8 mouse cellular contexts compared by ENCODE assay signal in the genomic region with DNA sequence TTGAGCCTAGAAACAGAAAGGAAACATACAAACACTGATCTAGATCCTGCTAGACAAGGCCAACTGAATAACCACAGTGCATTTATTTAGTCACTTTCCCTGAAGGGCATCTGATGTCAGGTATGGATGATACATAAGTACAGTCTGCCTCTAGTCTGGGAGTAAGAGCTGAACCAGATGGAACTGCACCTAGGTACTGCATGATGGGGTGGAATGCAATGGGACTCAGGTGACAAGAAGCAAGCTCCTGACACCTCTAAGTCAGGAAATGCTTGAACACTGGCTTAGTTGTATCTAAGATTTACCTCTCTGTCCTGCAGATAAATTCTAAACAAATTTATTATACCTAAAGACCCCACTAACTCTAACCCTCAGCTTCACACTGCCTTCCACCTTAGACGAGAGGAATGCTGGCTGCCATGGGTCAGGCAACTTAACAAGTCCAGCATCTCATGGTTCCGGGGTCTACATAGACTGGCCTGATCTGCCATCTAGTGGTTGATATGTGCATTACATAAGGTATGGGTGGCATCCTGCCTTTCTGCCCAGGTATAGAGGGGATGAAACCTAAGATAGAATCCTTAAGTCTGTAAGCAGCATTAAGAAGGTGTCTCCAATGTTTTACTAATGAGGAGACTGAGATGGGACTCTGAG. TPM values are rescaled to one million over a fixed set of nuclear protein-coding genes. Genes with fewer than 3 reads are reported as not detected.
DNase-seq lines count a peak whose midpoint lies in the region; TF ChIP-seq lines count a peak whose summit lies in the region.

No protein-coding gene starts in this region.

- TF ChIP-seq CTCF in embryonic fibroblast, embryonic 13.5 days (IDR thresholded peaks at IDR 0.05; ENCODE audit: borderline replicate concordance, insufficient read depth, low read length): peak; percentile 44; the same call in 1 of the 2 replicates

- peaks cover 6% of the 10 kb centered on the region for H3K27me3 ChIP-seq in hindbrain, embryonic 10.5 days (ENCODE audit: insufficient read depth, poor library complexity, severe bottlenecking)

- 1% methylated on average over 2 of the region's 2 CpGs for WGBS in hindbrain, embryonic 10.5 days

- no peak for TF ChIP-seq POLR2A in embryonic fibroblast, embryonic 13.5 days (IDR thresholded peaks at IDR 0.05; ENCODE audit: low read depth, low read length)

- no peaks in the 10 kb centered on the region for H3K4me1 ChIP-seq in embryonic fibroblast, embryonic 13.5 days (ENCODE audit: control insufficient read depth, insufficient read depth, low read length)
- H3K4me1 ChIP-seq in hindbrain, embryonic 10.5 days (replicated peaks): peaks cover 29% of the 10 kb centered on the region

- no peak overlapping the region for H3K27ac ChIP-seq in embryonic fibroblast, embryonic 13.5 days (ENCODE audit: insufficient read depth, low read length)
- H3K27ac ChIP-seq in hindbrain, embryonic 10.5 days: no peak overlapping the region

- H3K9me3 ChIP-seq in hindbrain, embryonic 10.5 days: no peaks in the 10 kb centered on the region

- no peak overlapping the region for H3K4me3 ChIP-seq in embryonic fibroblast, embryonic 13.5 days (ENCODE audit: insufficient read depth, low read length)
- H3K4me3 ChIP-seq in hindbrain, embryonic 10.5 days: no peak overlapping the region

- H3K36me3 ChIP-seq in hindbrain, embryonic 10.5 days: no peaks in the 10 kb centered on the region

- peak; percentile 65 for DNase-seq in adrenal gland, postnatal 10 days
- no peak for DNase-seq in adrenal gland, postnatal 25 days
- peak; percentile 88 for DNase-seq in brain, adult 2 months (ENCODE audit: low read depth, low spot score)
- peak; percentile 57 for DNase-seq in hindbrain, embryonic 10.5 days (ENCODE audit: low spot score)
- peak; percentile 70 for DNase-seq in layer of hippocampus, adult 11-12 months (ENCODE audit: low spot score)
- peak; percentile 79 for DNase-seq in lung, postnatal 36 days
- peak; percentile 31 for DNase-seq in right cerebral cortex, postnatal 14 days

RNA-seq across cellular contexts. Expression of gene Nars2, which starts 35.7 kb away (rescaled TPM):
- 10 to 100 TPM; 25.0 to 25.7 TPM for total RNA-seq in adrenal gland, postnatal 10 days (2021)
- total RNA-seq in adrenal gland, postnatal 25 days (2021): 19.3 and 19.9 TPM in 2 replicates
- polyA plus RNA-seq in embryonic fibroblast, embryonic 13.5 days (2011; ENCODE audit: insufficient read length, low read depth, missing spikeins): 12.2 and 12.5 TPM in 2 replicates
- 22.3 and 22.7 TPM in 2 replicates for polyA plus RNA-seq in hindbrain, embryonic 10.5 days (2016; fragmentation: Nextera tagmentation; extraction: Ambion mirVana)
